Comparison of ENCODE assay signal across 16 mouse cellular contexts in genomic region chr2:20849346-20849745, GRCm38 (mm10).
DNase-seq lines count a peak whose midpoint lies in the region; ATAC-seq and TF ChIP-seq lines count a peak whose summit lies in the region.
"Had no signal": no experiment of that assay in that cellular context is flagged by ENCODE, and none has a peak within 500 bp of the region (broad histone marks: within the 10 kb centered on the region; RNA-seq: fewer than 3 reads in every experiment).

No protein-coding gene starts in this region.

- 86% methylated on average over 18 of the region's 18 CpGs for WGBS in neural tube, embryonic 11.5 days
- 74% methylated on average over 18 of the region's 18 CpGs for WGBS in neural tube, embryonic 15.5 days
- WGBS in cerebellum, adult 2 months = 14% methylated on average over 18 of the region's 18 CpGs
- WGBS in hindbrain, embryonic 12.5 days = 64% methylated on average over 18 of the region's 18 CpGs

- H3K27ac ChIP-seq in neural tube, embryonic 11.5 days (ENCODE audit: low read depth, low read length) = no peak overlapping the region
- no peak overlapping the region for H3K27ac ChIP-seq in neural tube, embryonic 15.5 days (replicated peaks)
- H3K27ac ChIP-seq in cerebellum, adult 2 months (ENCODE audit: insufficient read depth, low read length) = peak overlapping the region; percentile 8; the same call in 1 of the 2 replicates
- H3K27ac ChIP-seq in hindbrain, embryonic 12.5 days = 0 out of 2 replicates have a peak overlapping the region, but pooled peaks have one; percentile 9
- H3K27ac ChIP-seq: kidney, embryonic 15.5 days; liver, embryonic 13.5 days; midbrain, embryonic 12.5 days had no signal

- TF ChIP-seq POLR2A in cerebellum, adult 2 months (IDR thresholded peaks at IDR 0.05; ENCODE audit: borderline replicate concordance, insufficient read depth, low read length) = no peak

- peak; percentile 41; the same call in 1 of the 2 replicates for ATAC-seq in neural tube, embryonic 11.5 days (ENCODE audit: insufficient read depth, low FRiP score, low TSS enrichment)
- ATAC-seq in neural tube, embryonic 15.5 days (ENCODE audit: low FRiP score) = no peak
- peak; percentile 44; the same call in 1 of the 2 replicates for ATAC-seq in hindbrain, embryonic 12.5 days (ENCODE audit: low FRiP score)
- ATAC-seq: forebrain, embryonic 16.5 days; Patski had no signal

- peaks cover 22% of the 10 kb centered on the region for H3K36me3 ChIP-seq in neural tube, embryonic 11.5 days (ENCODE audit: control insufficient read depth, insufficient read depth, low read length)
- peaks cover 65% of the 10 kb centered on the region for H3K36me3 ChIP-seq in neural tube, embryonic 15.5 days
- peaks cover 73% of the 10 kb centered on the region for H3K36me3 ChIP-seq in hindbrain, embryonic 12.5 days

- no peak overlapping the region for H3K9ac ChIP-seq in neural tube, embryonic 11.5 days (ENCODE audit: low read length)
- no peak overlapping the region for H3K9ac ChIP-seq in neural tube, embryonic 15.5 days (replicated peaks)
- H3K9ac ChIP-seq in hindbrain, embryonic 12.5 days = no peak overlapping the region
- H3K9ac ChIP-seq: kidney, embryonic 15.5 days; liver, embryonic 13.5 days; midbrain, embryonic 12.5 days had no signal

- H3K4me2 ChIP-seq in neural tube, embryonic 11.5 days (ENCODE audit: low read depth) = no peak overlapping the region
- no peak overlapping the region for H3K4me2 ChIP-seq in neural tube, embryonic 15.5 days
- H3K4me2 ChIP-seq in hindbrain, embryonic 12.5 days (replicated peaks) = no peak overlapping the region
- H3K4me2 ChIP-seq: kidney, embryonic 15.5 days; liver, embryonic 13.5 days; midbrain, embryonic 12.5 days had no signal

- no peaks in the 10 kb centered on the region for H3K27me3 ChIP-seq in neural tube, embryonic 11.5 days (ENCODE audit: control insufficient read depth, insufficient read depth, low read length)
- H3K27me3 ChIP-seq in neural tube, embryonic 15.5 days (replicated peaks) = no peaks in the 10 kb centered on the region
- H3K27me3 ChIP-seq in cerebellum, adult 2 months (ENCODE audit: control insufficient read depth, insufficient read depth, low read length) = no peaks in the 10 kb centered on the region
- H3K27me3 ChIP-seq in hindbrain, embryonic 12.5 days = no peaks in the 10 kb centered on the region
- H3K27me3 ChIP-seq: kidney, embryonic 15.5 days; liver, embryonic 13.5 days; midbrain, embryonic 12.5 days; Patski had no signal

- no peak for DNase-seq in neural tube, embryonic 11.5 days (ENCODE audit: low spot score)
- peak in 1 of 2 experiments; percentile 63 for DNase-seq in cerebellum, adult 2 months
- no peak for DNase-seq in adrenal gland, postnatal 4 days (ENCODE audit: low spot score in 2 of 2)
- no peak for DNase-seq in kidney, postnatal 36 days
- DNase-seq in left cerebral cortex, adult 9 months (ENCODE audit: low spot score in 2 of 2) = no peak
- DNase-seq: adrenal gland, adult 2 months; embryo, embryonic 11 days; gastrocnemius, postnatal 25 days; liver, embryonic 13.5 days; right cerebral cortex, postnatal 25 days had no signal

- no peaks in the 10 kb centered on the region for H3K4me1 ChIP-seq in neural tube, embryonic 11.5 days (ENCODE audit: control insufficient read depth, insufficient read depth, low read length)
- no peaks in the 10 kb centered on the region for H3K4me1 ChIP-seq in neural tube, embryonic 15.5 days
- peaks cover 9% of the 10 kb centered on the region for H3K4me1 ChIP-seq in cerebellum, adult 2 months (ENCODE audit: control insufficient read depth, insufficient read depth, low read length)
- no peaks in the 10 kb centered on the region for H3K4me1 ChIP-seq in hindbrain, embryonic 12.5 days
- H3K4me1 ChIP-seq: kidney, embryonic 15.5 days; liver, embryonic 13.5 days; midbrain, embryonic 12.5 days had no signal

- no peaks in the 10 kb centered on the region for H3K9me3 ChIP-seq in neural tube, embryonic 11.5 days (ENCODE audit: control insufficient read depth, low read length)
- H3K9me3 ChIP-seq in neural tube, embryonic 15.5 days (replicated peaks) = no peaks in the 10 kb centered on the region
- H3K9me3 ChIP-seq in hindbrain, embryonic 12.5 days (replicated peaks) = no peaks in the 10 kb centered on the region
- H3K9me3 ChIP-seq: kidney, embryonic 15.5 days; liver, embryonic 13.5 days; midbrain, embryonic 12.5 days had no signal

- TF ChIP-seq CTCF in cerebellum, adult 2 months (IDR thresholded peaks at IDR 0.05; ENCODE audit: borderline replicate concordance, insufficient read depth, low read depth, low read length) = no peak

- H3K4me3 ChIP-seq in neural tube, embryonic 11.5 days (ENCODE audit: low read depth, low read length) = no peak overlapping the region
- H3K4me3 ChIP-seq in neural tube, embryonic 15.5 days (replicated peaks) = no peak overlapping the region
- H3K4me3 ChIP-seq in cerebellum, adult 2 months (replicated peaks; ENCODE audit: insufficient read depth, low read depth, low read length) = no peak overlapping the region
- no peak overlapping the region for H3K4me3 ChIP-seq in hindbrain, embryonic 12.5 days
- H3K4me3 ChIP-seq: kidney, embryonic 15.5 days; liver, embryonic 13.5 days; midbrain, embryonic 12.5 days had no signal

Comparison
In these comparisons a context has a peak if more than half of its experiments do, and no peak if none do; other contexts are left out.
1. H3K27ac ChIP-seq: peak in cerebellum, adult 2 months (single experiment) and hindbrain, embryonic 12.5 days (single experiment); none in neural tube, embryonic 11.5 days (single experiment) and neural tube, embryonic 15.5 days (single experiment).